Mouse (Mus musculus): ENCODE measurements around the gene Mpig6b.

DNA sequence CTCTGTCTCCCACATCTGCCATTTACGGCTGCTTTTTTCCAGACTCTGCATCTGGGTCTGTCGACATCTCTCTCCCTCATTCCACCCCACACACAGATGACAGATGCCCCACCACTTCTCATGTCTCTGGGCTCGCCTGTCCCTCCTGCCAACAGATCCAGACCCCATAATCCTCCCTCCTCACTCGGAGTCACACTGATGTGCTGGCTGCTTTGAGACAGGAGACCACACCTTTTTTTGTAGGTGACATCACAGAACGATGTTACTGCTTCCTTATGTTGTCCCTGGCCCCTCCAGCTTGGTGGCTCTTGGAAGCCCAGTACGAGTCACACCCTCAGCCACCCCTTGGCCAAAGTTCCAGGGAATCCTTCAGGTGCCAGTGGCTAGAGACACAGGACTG lies 14.3 kb upstream of the Mpig6b start:
- TF ChIP-seq POLR2A (IDR thresholded peaks at IDR 0.05; ENCODE audit: insufficient read depth, low read depth, low read length) = no peak
- no peak for TF ChIP-seq CTCF (IDR thresholded peaks at IDR 0.05)

Measured in heart, adult 2 months (tissue).